19 mouse cellular contexts compared by ENCODE assay signal in the genomic region with DNA sequence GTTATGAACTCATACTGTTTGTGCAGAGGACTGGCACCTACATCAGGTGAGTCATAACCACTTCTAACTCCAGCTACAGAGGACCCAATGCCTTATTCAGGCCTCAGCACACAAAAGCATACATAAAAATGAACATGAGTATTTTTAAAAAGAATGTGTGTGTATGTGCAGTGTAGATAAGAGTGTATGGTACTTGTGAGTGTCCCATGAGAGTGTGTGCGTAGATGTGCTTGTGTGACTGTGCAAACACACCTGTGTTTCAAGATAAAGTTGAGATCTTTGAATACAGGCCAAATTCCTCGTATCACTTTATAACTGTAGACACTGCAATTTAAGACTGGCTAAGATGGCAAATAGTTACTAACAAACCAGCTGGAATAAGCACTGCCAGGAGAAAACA.
DNase-seq lines count a peak whose midpoint lies in the region; ATAC-seq lines count a peak whose summit lies in the region.
"Had no signal": no experiment of that assay in that cellular context is flagged by ENCODE, and none has a peak within 500 bp of the region (broad histone marks: within the 10 kb centered on the region; RNA-seq: fewer than 3 reads in every experiment).

No protein-coding gene starts in this region.

- H3K4me2 ChIP-seq in lung, embryonic 16.5 days (ENCODE audit: low read depth, low read length), result no peak overlapping the region
- no peak overlapping the region for H3K4me2 ChIP-seq in forebrain, embryonic 15.5 days (replicated peaks)
- H3K4me2 ChIP-seq: embryonic facial prominence, embryonic 12.5 days; embryonic facial prominence, embryonic 15.5 days; heart, embryonic 11.5 days; hindbrain, embryonic 12.5 days; hindbrain, embryonic 15.5 days had no signal

- DNase-seq in heart, adult 11 months, result peak; percentile 6
- DNase-seq in heart, adult 18-20 months, result no peak
- no peak for DNase-seq in lung, postnatal 10 days
- peak; percentile 23 for DNase-seq in NIH3T3 (ENCODE audit: low read depth)
- DNase-seq: adrenal gland, postnatal 10 days; adrenal gland, postnatal 36 days; cerebellum, adult 18-20 months; cerebellum, adult 9-10 months; cerebellum, postnatal 14 days; gastrocnemius, postnatal 25 days had no signal

- no peaks in the 10 kb centered on the region for H3K27me3 ChIP-seq in lung, embryonic 16.5 days (ENCODE audit: control insufficient read depth, insufficient read depth, low read depth, low read length)
- H3K27me3 ChIP-seq in forebrain, embryonic 15.5 days, result no peaks in the 10 kb centered on the region
- H3K27me3 ChIP-seq: embryonic facial prominence, embryonic 12.5 days; embryonic facial prominence, embryonic 15.5 days; hindbrain, embryonic 12.5 days; hindbrain, embryonic 15.5 days; Patski had no signal

- ATAC-seq in lung, embryonic 16.5 days (ENCODE audit: low read depth), result peak; percentile 96
- no peak for ATAC-seq in forebrain, embryonic 15.5 days (replicated peaks)
- ATAC-seq: forebrain, embryonic 14.5 days; Patski had no signal

- peak overlapping the region; percentile 63 for H3K27ac ChIP-seq in lung, embryonic 16.5 days (ENCODE audit: low read length)
- H3K27ac ChIP-seq in forebrain, embryonic 15.5 days (replicated peaks), result no peak overlapping the region
- H3K27ac ChIP-seq: embryonic facial prominence, embryonic 12.5 days; embryonic facial prominence, embryonic 15.5 days; hindbrain, embryonic 12.5 days; hindbrain, embryonic 15.5 days had no signal

- 40% methylated on average over 2 of the region's 2 CpGs for WGBS in lung, embryonic 16.5 days
- WGBS in forebrain, embryonic 15.5 days, result 77% methylated on average over 2 of the region's 2 CpGs

- no peak overlapping the region for H3K4me3 ChIP-seq in lung, embryonic 16.5 days (ENCODE audit: low read length)
- H3K4me3 ChIP-seq in forebrain, embryonic 15.5 days, result no peak overlapping the region
- H3K4me3 ChIP-seq: embryonic facial prominence, embryonic 12.5 days; embryonic facial prominence, embryonic 15.5 days; hindbrain, embryonic 12.5 days; hindbrain, embryonic 15.5 days had no signal

- no peaks in the 10 kb centered on the region for H3K36me3 ChIP-seq in lung, embryonic 16.5 days (ENCODE audit: control insufficient read depth, insufficient read depth, low read length)
- H3K36me3 ChIP-seq in forebrain, embryonic 15.5 days, result no peaks in the 10 kb centered on the region
- H3K36me3 ChIP-seq: embryonic facial prominence, embryonic 12.5 days; embryonic facial prominence, embryonic 15.5 days; hindbrain, embryonic 12.5 days; hindbrain, embryonic 15.5 days had no signal

- no peak overlapping the region for H3K9ac ChIP-seq in lung, embryonic 16.5 days (ENCODE audit: low read length)
- no peak overlapping the region for H3K9ac ChIP-seq in forebrain, embryonic 15.5 days (replicated peaks)
- H3K9ac ChIP-seq: embryonic facial prominence, embryonic 12.5 days; embryonic facial prominence, embryonic 15.5 days; hindbrain, embryonic 12.5 days; hindbrain, embryonic 15.5 days had no signal

- H3K4me1 ChIP-seq in lung, embryonic 16.5 days (replicated peaks; ENCODE audit: control insufficient read depth, insufficient read depth, low read length), result no peaks in the 10 kb centered on the region; the same call in 1 of the 2 replicates
- H3K4me1 ChIP-seq in forebrain, embryonic 15.5 days, result no peaks in the 10 kb centered on the region
- H3K4me1 ChIP-seq: embryonic facial prominence, embryonic 12.5 days; embryonic facial prominence, embryonic 15.5 days; hindbrain, embryonic 12.5 days; hindbrain, embryonic 15.5 days had no signal

- no peaks in the 10 kb centered on the region; the same call in 1 of the 2 replicates for H3K9me3 ChIP-seq in lung, embryonic 16.5 days (ENCODE audit: control insufficient read depth, low read length)
- H3K9me3 ChIP-seq in forebrain, embryonic 15.5 days, result no peaks in the 10 kb centered on the region
- H3K9me3 ChIP-seq: embryonic facial prominence, embryonic 12.5 days; embryonic facial prominence, embryonic 15.5 days; hindbrain, embryonic 12.5 days; hindbrain, embryonic 15.5 days had no signal

Comparison
In these comparisons a context has a peak if more than half of its experiments do, and no peak if none do; other contexts are left out.
1. DNase-seq: peak in heart, adult 11 months (single experiment) and NIH3T3 (single experiment); none in heart, adult 18-20 months (0 of 2) and lung, postnatal 10 days (single experiment).